Mouse (Mus musculus) lung, postnatal 4 days (tissue): ENCODE measurements around the gene Spag9.
A peak's percentile ranks its signal among the peaks of the same experiment; 100 is the strongest.

ENCODE experiments used
- DNase-seq, 2 experiments: peaks; one replicate each; pipeline ENCODE4 v3.0.0; 2021

Gene Spag9

GRCm38 (mm10) chr11:94054901-94055300 lies 59.0 kb downstream of the Spag9 start:
- DNase-seq, result no peak

DNA sequence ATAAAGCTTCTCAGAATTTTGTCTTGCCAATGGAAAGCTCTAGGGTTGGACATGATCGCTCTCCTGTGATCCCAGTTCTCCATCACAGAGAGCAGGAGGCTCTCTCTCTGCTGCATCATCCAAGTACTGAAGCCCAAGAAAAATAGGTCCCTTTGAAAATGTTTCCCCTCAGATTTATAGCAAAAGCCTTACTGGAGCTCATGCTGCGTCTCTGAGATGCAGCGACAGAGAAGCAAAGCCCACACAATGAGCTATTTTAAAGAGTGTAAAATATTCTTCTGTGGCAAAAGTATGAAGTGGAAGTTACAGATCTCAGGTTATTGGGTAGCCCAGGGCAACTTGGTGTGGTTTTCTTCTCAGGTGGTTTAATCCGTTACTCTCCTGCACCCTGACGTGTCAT lies 68.0 kb downstream of the Spag9 start:
- DNase-seq, result no peak

- DNase-seq, result no peak
Observed at GRCm38 (mm10) chr11:94070455-94070854, 74.6 kb downstream of the Spag9 start.

- DNase-seq, result peak in 1 of 2 experiments; percentile 14
Observed at GRCm38 (mm10) chr11:94073283-94073682, 77.4 kb downstream of the Spag9 start.

DNA sequence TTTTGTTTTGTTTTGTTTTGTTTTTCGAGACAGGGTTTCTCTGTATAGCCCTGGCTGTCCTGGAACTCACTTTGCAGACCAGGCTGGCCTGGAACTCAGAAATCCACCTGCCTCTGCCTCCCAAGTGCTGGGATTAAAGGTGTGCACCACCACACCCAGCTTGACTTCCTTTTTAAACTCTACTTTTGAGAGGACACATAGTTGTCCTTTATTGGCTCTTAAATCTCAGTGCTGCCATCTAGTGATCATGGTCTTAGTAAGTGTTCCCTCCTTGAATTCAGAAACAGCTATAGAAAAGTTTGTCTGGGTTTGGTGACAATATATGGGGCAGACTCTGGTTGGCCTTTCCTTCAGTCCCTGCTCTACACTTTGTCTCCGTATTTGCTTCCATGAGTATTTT lies 91.1 kb downstream of the Spag9 start:
- peak in 1 of 2 experiments; percentile 11 for DNase-seq

DNA sequence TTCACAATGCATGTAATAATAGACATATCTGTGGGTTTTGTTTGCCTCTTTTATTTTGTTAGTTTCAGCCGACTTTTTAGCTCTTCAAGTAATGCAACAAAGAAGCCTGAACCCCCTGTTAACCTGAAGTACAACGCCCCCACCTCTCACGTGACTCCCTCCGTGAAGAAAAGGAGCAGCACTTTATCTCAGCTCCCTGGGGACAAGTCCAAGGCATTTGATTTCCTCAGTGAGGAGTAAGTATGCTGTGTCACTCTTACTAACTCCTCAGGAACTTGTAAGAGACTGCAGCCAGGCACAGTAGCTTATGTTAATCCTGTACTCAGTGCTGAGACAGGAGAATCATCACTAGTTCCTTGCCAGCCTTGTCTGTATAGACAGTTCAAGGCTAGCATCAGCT lies 94.6 kb downstream of the Spag9 start:
- DNase-seq, result no peak

DNA sequence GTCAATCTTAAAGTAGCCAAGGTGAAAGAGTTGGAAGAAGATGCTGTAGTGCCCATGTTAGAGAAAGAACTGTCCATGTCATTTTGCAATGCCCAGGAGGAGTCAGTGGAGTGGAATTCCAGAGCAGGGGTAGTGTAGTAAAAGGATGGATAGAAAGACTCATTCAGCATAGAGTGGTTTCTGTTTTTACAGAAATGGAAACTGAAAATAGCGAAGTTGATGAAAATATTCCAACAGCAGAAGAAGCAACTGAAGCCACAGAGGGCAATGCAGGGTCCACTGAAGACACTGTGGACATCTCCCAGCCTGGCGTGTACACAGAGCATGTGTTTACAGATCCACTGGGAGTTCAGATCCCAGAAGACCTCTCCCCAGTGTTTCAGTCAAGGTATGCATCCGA lies 101.6 kb downstream of the Spag9 start:
- no peak for DNase-seq

GRCm38 (mm10) chr11:94098840-94099239 lies 102.9 kb downstream of the Spag9 start:
- DNase-seq, result no peak

DNA sequence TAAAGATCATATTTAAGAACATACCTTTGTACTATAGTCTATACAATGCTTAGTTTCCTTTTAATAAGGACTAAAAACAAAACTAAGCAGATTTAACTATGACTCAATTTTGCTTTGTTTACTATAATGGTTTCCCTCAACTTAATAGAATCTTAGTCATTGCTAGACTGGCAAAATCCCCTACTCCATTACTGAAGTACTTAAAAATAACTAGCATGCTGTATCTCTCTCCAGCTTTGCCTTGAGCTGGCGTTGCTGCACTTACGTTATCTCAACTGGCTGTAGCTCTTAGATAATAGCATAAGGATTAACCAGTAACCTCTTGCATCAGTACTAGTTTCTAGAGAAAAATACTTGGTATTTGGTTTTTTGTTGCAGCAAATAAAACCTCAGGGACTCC lies 117.9 kb downstream of the Spag9 start:
- no peak for DNase-seq

DNA sequence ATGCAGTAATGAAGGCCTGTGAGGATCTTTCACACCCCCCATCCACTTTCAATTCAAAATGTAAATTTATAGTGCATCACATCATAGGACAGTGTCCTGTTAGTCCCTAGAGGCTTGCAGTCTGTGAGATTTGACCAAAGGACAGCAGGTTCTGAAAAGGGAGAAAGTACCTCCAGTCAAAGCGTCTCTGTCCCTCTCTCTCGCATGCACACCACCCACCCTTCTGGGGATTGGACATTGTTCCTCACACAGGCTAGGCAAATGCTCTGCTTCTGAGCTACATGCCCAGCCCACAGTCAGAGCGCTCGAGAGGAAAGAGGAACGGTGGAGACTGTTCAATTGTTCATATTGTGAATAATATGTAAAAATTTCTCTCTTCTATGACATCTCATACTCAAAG lies 119.5 kb downstream of the Spag9 start:
- DNase-seq, result no peak

DNA sequence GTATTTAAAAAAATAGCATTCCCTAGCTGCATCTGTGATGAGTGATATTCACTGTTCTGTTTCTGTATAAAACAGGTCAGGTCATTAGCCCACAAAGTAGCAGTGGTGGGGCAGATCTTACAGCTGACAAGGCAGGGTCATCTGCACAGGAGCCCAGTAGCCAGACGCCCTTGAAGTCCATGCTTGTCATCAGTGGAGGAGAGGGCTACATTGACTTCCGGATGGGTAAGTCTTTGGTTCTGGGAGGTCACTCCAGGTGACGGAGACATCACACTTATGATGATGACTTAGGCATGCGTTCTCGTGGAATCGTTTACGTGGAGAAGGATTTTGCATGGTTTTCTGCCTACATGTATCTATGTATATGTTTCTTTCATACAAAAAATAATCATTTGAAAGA lies 120.8 kb downstream of the Spag9 start:
- no peak for DNase-seq

DNA sequence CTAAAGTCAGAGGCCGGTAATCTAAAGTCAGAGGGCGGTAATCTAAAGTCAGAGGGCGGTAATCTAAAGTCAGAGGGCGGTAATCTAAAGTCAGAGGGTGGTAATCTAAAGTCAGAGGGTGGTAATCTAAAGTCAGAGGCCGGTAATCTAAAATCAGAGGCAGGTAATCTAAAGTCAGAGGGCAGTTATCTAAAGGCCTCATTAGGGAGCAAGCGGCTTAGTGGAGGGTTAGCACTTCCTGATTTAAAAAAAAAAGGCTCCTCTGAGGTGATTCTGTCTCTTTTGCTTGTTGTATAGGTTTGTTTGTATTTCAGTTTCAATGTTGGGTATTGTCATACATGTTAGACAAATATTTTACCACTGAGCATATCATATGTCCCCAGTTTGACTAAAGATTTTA lies 121.9 kb downstream of the Spag9 start:
- DNase-seq, result no peak

GRCm38 (mm10) chr11:94118612-94119011 lies 122.7 kb downstream of the Spag9 start:
- no peak for DNase-seq

- no peak for DNase-seq
Observed at GRCm38 (mm10) chr11:94120690-94121089, 124.8 kb downstream of the Spag9 start.

- no peak for DNase-seq
Observed at GRCm38 (mm10) chr11:94121501-94121900, 125.6 kb downstream of the Spag9 start.

GRCm38 (mm10) chr11:94122341-94123030 lies 126.6 kb downstream of the Spag9 start:
- DNase-seq, result no peak

- DNase-seq, result no peak
Observed at GRCm38 (mm10) chr11:94126701-94127100, 130.8 kb downstream of the Spag9 start.

DNA sequence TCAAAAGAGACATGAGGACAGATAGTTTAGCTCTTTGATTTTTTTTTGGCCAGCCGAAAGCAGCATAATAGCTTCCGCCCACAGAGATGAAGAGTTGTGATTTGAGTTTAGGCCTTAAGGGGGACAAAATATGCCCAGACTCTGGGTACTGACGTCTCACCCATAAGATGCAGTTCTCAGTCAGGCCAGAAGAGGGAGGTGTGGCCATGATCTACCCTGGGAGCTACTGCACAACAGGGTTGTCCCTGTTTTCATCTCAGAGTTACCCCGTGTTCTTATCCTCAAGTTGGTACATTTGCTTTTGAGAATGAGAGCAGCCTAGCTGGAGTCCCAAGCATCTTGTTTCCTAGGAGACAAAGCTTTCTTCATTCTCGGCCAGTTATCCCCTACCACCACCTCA lies 132.1 kb downstream of the Spag9 start:
- DNase-seq, result peak; percentile 74 to 87

DNA sequence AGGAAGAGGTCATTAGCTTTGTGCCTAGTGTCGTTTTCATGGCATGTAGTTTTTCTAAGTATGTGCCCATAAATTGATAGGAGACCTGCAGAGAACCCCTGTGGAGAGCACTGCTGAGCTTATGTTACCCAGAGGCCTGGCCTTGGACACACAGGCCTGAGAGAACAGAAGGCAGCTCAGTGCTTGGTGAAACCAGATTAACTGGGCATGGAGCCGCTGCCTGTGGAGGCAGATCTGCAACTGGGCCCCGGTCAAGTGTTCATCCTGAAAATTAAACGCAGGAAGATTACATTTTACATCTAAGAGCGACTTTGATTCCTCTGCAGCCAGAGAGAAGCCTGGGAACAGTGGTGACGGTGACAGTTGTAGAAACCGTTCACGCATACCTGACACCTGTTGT lies 132.6 kb downstream of the Spag9 start:
- DNase-seq, result no peak

- DNase-seq, result peak; percentile 59 to 72
Observed at GRCm38 (mm10) chr11:94129261-94130059, 133.6 kb downstream of the Spag9 start.

DNA sequence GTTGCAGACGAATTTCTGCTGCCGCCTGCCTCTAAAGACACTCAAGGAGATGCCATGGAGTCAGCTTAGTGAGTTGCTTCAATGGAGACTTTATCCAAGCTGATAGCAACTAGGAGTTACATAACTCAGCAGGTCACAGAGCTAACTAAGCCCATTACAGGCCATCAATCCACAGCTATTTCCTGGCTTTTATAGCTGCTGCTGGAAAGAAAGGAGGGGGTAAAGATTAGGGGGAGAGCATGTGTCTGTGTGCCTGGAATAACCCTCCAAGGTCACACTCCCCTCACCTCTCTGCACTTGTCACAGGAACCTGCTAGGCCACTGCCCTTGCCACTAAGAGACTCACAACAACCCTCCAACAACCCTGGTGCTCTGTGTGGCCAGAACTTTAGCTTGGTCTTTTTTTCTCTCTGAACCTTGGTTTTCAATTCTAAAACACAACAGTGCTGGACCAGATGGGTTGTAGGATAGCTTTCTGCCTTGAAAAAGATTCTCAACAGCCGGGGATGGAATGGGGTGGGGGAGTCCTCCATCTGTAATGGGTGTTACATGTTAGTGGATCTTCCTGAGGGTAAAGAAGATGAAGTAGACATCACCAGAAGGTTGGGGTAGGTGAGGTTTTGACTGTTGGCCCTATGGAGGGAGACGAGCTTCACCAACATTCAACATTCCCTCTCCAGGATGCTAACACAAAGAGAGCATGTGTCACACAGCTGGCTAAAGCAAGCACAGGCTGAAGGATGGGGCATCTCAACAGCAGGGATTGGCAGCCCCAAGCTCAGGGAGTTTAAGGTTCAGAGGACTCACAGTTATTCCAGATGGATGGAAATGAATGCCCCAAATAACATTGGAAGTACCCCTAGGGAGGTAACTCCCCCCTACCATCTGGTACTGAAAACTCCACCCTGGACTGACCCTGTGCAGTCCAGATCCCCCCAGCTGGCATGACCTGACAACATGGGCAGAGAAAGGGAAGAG lies 134.5 kb downstream of the Spag9 start:
- DNase-seq, result no peak

- peak; percentile 89 to 91 for DNase-seq
Observed at GRCm38 (mm10) chr11:94133344-94133955, 137.6 kb downstream of the Spag9 start.
